Mouse (Mus musculus) frontal cortex, postnatal 36 days (tissue): ENCODE results near the gene Tyro3.

ENCODE experiments used
- DNase-seq, 2 experiments: peaks; one replicate each; pipeline ENCODE4 v3.0.0; 2022; ENCODE audit warnings: low spot score in 2 of 2

Tyro3 gene

DNA sequence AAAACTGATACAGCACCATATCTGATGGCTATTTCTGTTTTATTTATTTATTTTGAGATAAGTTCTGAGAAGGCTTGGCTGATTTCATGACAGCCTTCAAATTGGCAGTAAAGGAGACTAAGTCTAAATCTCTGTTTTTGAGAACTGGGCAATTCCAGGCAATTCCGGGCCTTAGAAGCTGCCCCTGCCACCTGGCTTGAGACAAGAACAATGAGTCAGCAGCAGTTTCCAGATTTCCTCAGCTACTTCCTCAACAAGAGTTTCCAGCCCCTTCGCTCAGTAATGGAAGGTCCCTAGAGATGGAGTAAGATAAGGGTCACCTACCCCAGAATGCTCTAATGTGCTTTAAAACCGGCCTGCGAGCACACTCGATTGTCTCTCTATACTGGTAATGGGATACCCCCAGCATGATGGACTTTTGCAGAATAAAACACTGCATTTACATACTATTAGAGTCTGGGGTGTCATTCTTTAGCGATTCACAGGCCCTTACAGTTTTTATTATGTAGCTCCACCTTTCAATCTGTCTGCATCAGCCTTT lies 57.8 kb downstream of the Tyro3 start:
- DNase-seq = no peak

DNA sequence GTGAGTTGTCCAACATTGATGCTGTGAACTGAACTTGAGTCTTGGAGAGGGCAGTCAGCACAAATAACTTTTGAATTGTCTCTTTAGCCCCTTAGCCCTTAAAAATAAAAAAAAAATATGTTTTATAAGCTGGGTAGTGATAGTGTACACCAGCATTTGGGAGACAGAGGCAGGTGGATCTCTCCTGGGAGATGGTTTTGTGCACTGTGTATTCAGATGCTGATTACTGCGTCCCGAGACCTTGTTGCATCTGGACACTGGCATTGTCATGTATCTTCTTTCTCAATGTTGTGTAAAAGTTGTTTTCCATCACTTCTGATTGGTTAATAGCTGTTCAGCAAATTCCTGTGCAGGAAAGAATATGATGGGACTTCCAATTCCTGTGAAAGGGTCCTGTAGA lies 59.8 kb downstream of the Tyro3 start:
- no peak for DNase-seq

DNA sequence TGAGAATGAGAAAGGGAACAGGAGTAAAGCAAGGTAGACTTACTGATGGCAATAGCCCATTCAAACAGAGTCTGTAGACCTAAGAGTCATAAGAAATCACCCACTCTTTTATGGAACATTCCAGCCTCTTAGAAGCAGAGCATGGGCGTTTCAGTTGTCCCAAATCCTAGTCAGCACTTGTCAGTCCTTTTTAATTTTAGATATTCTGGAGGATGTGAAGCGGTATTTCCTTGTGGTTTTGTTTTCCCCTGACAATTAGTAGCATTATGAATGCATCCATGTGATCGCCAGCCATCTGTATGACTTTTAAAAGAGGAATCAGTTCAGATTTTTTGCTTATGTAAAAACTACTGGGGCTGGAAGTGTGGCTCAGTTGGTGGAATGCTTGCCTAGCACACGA lies 67.0 kb downstream of the Tyro3 start:
- peak in 1 of 2 experiments; percentile 30 for DNase-seq
